Mouse (Mus musculus) heart, adult 11 months (tissue): Measurements from ENCODE around the gene Trim58.

Experiments
- DNase-seq: peaks from one replicate; pipeline ENCODE4 v3.0.0; 2022

Trim58 gene

DNA sequence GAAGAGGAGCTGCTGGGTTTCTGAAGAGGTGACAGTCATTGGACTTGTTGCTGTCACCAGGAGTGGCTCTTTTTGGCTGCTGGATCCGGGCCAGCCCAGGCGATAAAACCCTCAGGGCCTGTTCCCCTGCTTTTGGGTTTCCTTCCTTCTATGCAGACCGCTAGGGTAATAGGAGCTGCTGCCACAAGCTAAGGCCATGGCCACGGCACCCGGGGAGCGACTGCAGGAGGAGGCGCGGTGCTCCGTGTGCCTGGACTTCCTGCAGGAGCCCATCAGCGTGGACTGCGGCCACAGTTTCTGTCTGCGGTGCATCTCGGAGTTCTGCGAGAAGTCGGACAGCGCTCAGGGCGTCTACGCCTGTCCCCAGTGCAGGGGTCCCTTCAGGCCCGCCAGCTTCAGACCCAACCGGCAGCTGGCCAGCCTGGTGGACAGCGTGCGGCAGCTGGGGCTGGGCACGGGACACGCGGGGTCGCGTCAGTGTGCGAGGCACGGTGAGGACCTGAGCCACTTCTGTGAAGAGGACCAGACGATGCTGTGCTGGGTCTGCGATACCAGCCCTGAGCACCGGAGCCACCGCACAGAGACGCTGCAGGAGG is at the start of gene Trim58:
TSS of gene Trim58 (plus strand) at position 194 of the 596 bp plus-strand sequence.
- peak; percentile 81 for DNase-seq

GRCm38 (mm10) chr11:58594814-58595213 is 45.5 kb upstream of the Trim58 start, which contains the start of gene Olfr324:
Gene Olfr324, plus strand, starts transcription at chr11:58595114.
- no peak for DNase-seq

- no peak for DNase-seq
Observed at GRCm38 (mm10) chr11:58597837-58598236, 42.4 kb upstream of the Trim58 start.

- no peak for DNase-seq
Observed at GRCm38 (mm10) chr11:58602062-58602461, 38.2 kb upstream of the Trim58 start.

DNA sequence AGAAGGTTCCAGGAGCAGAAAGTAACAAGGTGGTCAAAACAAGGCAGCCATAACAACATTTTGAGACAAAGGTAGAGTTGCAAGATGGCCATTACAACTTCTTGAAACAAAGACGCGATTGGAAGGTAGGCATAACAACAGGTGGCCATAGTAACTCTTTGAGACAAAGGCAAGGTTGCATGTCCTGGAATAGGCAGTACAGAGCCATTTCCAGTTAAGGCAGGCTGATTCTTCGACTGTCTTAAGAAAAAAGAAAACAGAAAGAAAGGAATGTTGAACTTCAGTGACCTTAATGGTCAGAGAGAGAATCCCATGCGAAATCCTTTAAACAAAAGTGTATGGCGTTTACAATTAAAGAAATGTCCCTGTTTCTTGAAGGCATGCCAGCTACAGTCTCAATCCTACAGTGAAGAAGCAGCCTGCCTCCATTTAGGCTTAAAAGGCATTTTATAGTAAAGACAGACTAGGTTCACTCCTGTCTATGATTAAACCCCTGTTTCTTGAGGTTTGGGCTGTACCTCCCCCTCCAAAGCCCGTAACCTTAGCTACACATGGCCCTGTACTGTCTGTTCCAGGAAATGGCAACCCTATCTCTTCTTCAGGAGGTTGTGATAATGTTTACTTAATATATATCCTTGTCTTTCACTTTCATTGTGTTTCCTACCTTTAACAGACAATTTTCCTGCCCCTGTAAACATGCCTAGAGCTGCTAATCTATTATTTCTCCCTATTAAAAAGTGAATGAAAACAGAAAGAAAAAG is 37.3 kb upstream of the Trim58 start:
- no peak for DNase-seq

GRCm38 (mm10) chr11:58604688-58605087 is 35.6 kb upstream of the Trim58 start:
- DNase-seq = no peak

- peak; percentile 90 for DNase-seq
Observed at GRCm38 (mm10) chr11:58605228-58605627, 35.0 kb upstream of the Trim58 start.

GRCm38 (mm10) chr11:58606177-58606919 is 33.9 kb upstream of the Trim58 start:
- DNase-seq = no peak

GRCm38 (mm10) chr11:58607030-58607429 is 33.2 kb upstream of the Trim58 start:
- DNase-seq = no peak

DNA sequence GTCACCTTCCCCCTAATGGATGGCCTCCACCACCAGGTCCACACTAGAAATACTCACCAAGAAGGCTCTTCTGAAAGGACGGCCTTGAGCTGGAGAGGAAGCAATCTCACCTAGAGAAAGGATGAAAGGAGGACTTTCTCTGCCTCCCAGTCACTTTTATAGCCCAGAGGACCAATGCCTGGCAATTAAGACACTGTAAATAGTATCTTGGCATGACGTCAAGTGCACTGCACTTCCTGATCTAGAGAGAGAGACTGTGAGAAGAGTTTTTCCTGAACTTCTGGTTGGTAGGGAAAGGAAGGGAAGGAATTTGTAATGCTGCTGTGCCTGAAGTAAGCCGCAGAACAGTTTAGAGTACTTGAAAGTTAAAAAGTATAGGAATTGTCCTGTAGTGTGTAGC is 26.9 kb upstream of the Trim58 start:
- no peak for DNase-seq

GRCm38 (mm10) chr11:58614526-58614925 is 25.7 kb upstream of the Trim58 start:
- DNase-seq = no peak

GRCm38 (mm10) chr11:58615975-58616374 is 24.3 kb upstream of the Trim58 start, which contains the start of gene 2210407C18Rik:
Gene 2210407C18Rik, minus strand, starts transcription at chr11:58616075.
- no peak for DNase-seq

DNA sequence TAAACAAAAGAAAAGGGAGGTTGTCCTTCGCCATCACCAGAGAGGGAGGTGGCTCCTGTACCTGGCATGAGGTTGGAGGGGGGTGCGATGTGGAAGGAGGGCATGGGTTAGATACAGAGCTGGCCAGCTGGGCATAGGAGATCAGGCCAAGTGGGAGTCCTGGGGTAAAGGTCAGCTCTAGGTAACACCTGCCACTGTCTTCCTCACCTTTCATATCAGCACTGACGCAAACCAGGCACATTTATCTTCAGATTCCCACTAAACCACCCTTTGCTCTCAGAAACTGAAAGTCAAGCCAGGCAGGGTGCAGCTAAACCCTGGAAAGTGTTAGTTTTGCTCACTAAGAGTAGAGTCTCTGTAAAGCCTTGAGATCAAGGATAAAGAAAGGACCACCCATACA is 21.9 kb upstream of the Trim58 start:
- DNase-seq = peak; percentile 90

DNA sequence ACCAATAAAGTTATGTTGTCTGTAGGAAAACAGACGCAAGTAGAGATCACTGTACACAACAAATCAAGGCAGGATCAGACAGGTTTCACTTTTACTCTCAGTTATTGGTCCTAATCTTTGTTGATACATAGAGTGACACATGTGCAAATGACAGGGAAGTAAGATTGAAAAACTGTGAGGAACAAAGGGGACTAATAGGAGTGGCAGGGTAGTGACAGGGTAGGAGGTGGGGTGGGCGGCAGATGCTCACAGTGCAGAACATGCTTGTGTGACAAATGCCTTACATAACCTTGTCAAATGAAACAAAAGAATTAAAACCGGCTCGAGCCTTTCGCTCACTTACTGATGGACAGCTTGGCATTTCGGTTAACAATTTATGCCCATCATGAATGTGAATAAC is 21.5 kb upstream of the Trim58 start:
- DNase-seq = no peak

GRCm38 (mm10) chr11:58626146-58626545 is 14.1 kb upstream of the Trim58 start:
- DNase-seq = no peak

DNA sequence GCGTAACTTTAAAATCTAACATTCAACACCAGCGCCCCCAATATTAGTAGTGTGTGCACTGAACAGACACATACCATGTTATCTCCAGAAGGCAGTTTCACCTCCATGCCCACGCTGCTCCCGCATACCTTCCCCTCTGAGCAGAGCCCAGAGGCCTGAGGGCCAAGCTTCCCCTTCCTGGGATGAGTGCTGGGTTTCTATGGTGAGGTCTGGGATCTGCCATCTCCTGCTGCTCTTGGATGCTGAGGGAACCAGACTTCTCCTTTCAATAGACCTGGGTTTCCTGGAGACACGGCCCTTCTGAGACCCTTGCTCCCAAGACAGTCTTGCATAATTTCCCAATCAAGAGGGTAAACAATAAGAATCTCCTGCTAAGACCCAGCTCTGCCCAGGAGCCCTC is 9.9 kb upstream of the Trim58 start, which contains the start of gene Olfr323:
TSS of gene Olfr323 (minus strand) at position 101 of the 400 bp plus-strand sequence.
- peak; percentile 79 for DNase-seq

DNA sequence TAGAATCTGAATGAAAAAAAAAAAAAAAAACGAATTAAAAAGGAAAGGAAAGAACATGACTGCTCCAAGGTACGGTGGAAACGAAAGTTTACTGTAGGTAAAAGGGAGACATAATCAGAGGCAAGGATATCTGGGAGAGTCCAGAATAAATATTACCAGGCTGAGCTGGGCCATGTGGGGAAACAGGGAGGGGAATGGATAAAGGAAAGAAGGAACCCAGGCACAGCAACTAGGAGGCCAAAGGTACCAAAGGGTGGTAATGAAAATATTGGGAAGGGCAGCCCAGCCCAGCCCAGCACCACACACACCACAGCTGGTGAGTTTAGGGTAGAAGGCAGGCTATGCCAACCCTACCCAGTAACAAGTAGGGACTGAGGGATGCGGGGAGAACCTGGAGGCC is 5.4 kb upstream of the Trim58 start:
- DNase-seq = no peak

GRCm38 (mm10) chr11:58636376-58636977 is 3.8 kb upstream of the Trim58 start:
- DNase-seq = no peak

DNA sequence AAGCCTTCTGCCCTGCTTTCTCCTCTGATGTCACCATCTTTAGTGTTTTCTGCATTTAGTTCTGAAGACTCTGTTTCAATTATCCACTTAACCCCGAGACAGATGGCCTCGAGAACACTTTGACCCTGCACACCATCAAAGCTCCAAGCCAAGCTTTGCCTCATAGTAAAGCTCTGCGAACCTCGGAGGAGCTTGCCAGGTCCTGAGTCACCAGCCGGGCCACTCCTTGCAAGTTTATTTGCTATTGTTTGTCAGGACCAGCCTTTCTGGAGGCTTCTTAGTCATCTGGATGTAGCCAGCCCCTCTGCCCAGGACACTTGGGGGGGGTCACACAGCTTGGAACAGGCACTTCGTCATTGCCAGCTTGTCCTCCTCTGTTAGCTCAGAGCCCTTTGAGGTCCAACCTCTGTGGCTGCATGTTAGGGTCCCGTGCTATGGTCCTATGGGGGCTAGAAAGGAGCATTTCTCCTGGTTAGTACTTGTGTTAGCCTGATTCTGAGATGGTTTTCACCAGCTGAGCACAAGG is 2.0 kb upstream of the Trim58 start:
- peak; percentile 92 for DNase-seq

GRCm38 (mm10) chr11:58641057-58641456 is 792 bp downstream of the Trim58 start:
- no peak for DNase-seq

GRCm38 (mm10) chr11:58641638-58642358 is 1.5 kb downstream of the Trim58 start:
- DNase-seq = peak; percentile 62

GRCm38 (mm10) chr11:58643350-58643749 is 3.1 kb downstream of the Trim58 start:
- DNase-seq = no peak
